Mouse (Mus musculus): ENCODE data around the gene Vmn1r157. TPM values are rescaled to one million over a fixed set of nuclear protein-coding genes. Genes with fewer than 3 reads are reported as not detected.

The Vmn1r157 gene
- not detected for polyA plus RNA-seq (2017; shearing (Covaris generic))

GRCm38 (mm10) chr7:22761397-22761796, at the start of gene Vmn1r157:
Gene Vmn1r157 (plus strand): TSS chr7:22761697.

GRCm38 (mm10) chr7:22719610-22720009, 41.9 kb upstream of the Vmn1r157 start, which contains the start of gene Gm4567:
Gene Gm4567 (minus strand): TSS chr7:22719710.

DNA sequence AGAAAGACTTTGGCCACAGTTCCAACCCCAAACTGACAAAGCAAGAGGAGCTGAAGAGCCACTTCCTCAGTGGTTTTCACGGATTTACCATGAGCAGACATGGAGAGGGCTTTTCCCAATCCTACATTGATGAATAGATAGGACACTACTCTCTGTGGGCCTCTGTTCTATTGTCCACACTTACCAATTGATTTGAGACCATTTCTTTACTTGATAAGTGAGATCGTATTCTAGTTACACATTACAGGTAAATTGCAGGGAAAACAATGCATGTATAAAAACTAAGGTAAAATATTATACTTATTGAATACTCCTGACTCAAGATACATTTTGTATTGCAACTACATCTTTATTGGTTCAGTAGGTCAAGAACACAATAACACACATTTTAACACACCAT, 29.2 kb downstream of the Vmn1r157 start, which contains the start of gene Vmn1r158:
Gene Vmn1r158 (minus strand): TSS at position 101 of the 400 bp plus-strand sequence.

Other genes with a start within 250 kb of the Vmn1r157 start
- not detected for gene Vmn1r152, start 238.7 kb upstream of the Vmn1r157 start, polyA plus RNA-seq (2017; shearing (Covaris generic))
- gene Gm8677, start 226.8 kb upstream of the Vmn1r157 start, polyA plus RNA-seq (2017; shearing (Covaris generic)): not detected
- gene Gm4201, start 196.4 kb upstream of the Vmn1r157 start, polyA plus RNA-seq (2017; shearing (Covaris generic)): not detected
- not detected for gene Gm4565, start 173.6 kb upstream of the Vmn1r157 start, polyA plus RNA-seq (2017; shearing (Covaris generic))
- gene Vmn1r155, start 103.7 kb upstream of the Vmn1r157 start, polyA plus RNA-seq (2017; shearing (Covaris generic)): not detected
- not detected for gene Gm8693, start 69.4 kb upstream of the Vmn1r157 start, polyA plus RNA-seq (2017; shearing (Covaris generic))
- not detected for gene Gm4567, start 42.0 kb upstream of the Vmn1r157 start, polyA plus RNA-seq (2017; shearing (Covaris generic))
- gene Vmn1r158, start 29.1 kb downstream of the Vmn1r157 start, polyA plus RNA-seq (2017; shearing (Covaris generic)): not detected
- not detected for gene Vmn1r159, start 81.9 kb downstream of the Vmn1r157 start, polyA plus RNA-seq (2017; shearing (Covaris generic))
- gene Vmn1r160, start 109.5 kb downstream of the Vmn1r157 start, polyA plus RNA-seq (2017; shearing (Covaris generic)): not detected
- gene Gm4214, start 223.0 kb downstream of the Vmn1r157 start, polyA plus RNA-seq (2017; shearing (Covaris generic)): not detected

All from CD4-positive, CD25-positive, alpha-beta regulatory T cell, adult 9 weeks (primary cell).